Mouse (Mus musculus): ENCODE data around the gene Plekhh1.
"Not testable (repeated sequence)": the region's sequence is repeated elsewhere in the genome, so short reads cannot be mapped to it uniquely, and the experiment has no call there.

The Plekhh1 gene

GRCm38 (mm10) chr12:79027526-79027925 is 1.4 kb upstream of the Plekhh1 start:
- not testable (repeated sequence) for DNase-seq (ENCODE audit: low spot score in 2 of 2)

- DNase-seq (ENCODE audit: low spot score in 2 of 2): no peak
These were observed 5.4 kb downstream of the Plekhh1 start for GRCm38 (mm10) chr12:79034331-79034730.

DNA sequence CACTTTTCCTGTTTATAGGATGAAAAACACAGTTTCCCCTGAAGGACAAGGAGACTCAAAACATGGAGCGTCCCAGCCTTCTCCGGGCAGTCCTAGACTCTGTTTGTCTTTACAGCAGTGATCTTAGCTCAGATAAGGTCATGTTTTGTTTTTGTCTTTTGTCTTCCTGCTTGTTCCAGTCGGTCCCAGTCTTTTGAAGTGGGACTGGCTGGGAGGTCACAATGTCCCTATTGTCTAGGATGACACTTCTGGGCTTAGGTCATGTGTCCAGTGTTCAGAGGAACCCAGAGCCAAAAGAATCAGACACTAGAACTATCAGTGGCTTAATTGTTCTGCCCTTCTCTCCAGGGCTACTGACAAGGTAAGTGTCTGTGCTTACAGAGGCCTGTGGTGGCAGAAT is 6.4 kb downstream of the Plekhh1 start:
- DNase-seq (ENCODE audit: low spot score in 2 of 2): no peak

GRCm38 (mm10) chr12:79039708-79040107 is 10.7 kb downstream of the Plekhh1 start:
- DNase-seq (ENCODE audit: low spot score in 2 of 2): no peak

- DNase-seq (ENCODE audit: low spot score in 2 of 2): no peak
These were observed 11.4 kb downstream of the Plekhh1 start for GRCm38 (mm10) chr12:79040201-79040827.

DNA sequence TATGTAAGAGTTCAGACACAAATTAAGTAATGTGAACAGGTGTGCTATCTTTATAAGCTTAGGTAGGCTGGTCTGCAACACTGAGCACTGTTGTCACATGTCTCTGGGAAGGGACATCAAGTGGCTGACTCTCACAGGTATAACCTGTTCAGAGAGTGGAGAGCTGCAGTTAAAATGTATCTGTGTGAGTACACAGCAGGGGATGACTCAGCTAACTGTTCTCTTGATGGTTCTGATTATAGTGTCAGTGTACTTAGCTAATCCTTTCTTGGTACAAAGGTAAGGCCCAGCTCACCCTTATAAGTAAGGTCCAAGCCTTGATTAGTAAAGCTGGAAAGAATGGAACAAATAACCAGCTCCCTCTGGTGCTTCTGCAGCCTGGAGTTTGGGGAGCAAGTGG is 12.5 kb downstream of the Plekhh1 start:
- no peak for DNase-seq (ENCODE audit: low spot score in 2 of 2)

- DNase-seq (ENCODE audit: low spot score in 2 of 2): peak in 1 of 2 experiments; percentile 30
These were observed 15.7 kb downstream of the Plekhh1 start for GRCm38 (mm10) chr12:79044668-79045067.

DNA sequence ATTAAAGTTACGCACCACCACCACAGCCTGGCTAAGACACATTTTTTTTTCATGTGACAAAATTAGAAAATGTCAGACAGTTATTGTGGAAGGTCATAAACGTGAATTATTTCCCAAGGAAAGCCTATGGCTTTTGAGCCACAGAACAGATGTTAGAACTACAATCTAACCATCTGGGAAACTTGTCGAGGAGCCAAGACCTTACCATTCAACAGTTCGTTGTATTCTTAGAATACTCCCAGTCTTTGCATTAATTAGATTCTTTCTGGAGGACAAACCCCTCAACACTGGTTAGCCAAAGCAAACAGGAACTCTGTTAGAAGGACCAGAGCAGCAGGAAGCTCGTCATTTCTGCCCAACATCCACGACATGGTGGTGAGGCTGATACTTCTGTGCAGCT is 17.2 kb downstream of the Plekhh1 start:
- DNase-seq (ENCODE audit: low spot score in 2 of 2): no peak

DNA sequence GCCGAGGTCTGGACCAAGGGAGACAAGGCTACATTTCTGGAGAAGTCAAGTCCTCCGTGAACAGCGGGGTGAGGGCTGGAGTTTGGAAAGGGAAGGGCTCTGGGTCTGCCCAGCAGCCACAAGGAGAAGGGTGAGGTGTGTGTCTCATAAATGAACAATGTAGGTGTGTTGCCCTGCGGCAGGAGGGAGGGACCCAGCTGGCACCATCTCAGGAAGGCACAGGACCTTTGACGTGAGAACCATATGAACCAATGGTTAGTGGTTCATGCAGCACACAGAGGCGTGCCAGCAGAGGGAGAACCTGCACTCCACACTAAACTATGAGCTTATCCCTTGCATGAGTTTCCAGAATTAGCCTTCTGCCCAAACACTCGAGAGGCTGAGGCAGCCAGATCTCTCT is 18.2 kb downstream of the Plekhh1 start:
- no peak for DNase-seq (ENCODE audit: low spot score in 2 of 2)

DNA sequence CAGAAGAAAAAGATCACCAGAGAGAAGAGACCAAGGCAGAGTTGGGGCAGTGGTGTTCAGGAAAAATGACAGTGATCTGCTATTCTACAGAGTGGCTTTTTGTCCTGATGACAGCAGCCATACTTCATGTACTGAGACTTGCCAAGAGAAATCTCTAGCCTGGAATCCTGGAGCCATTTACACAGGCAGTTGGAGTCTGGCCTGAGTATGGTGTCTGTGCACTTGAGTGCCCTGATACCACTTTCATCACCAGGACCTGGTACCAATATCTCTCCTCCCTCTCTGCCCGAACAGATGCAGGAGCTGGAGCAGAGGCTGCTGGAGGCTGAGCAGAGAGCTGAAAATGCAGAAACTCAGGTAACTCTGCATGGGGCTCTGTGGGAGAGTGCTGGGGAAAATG is 19.9 kb downstream of the Plekhh1 start:
- no peak for DNase-seq (ENCODE audit: low spot score in 2 of 2)

GRCm38 (mm10) chr12:79049807-79050206 is 20.8 kb downstream of the Plekhh1 start:
- no peak for DNase-seq (ENCODE audit: low spot score in 2 of 2)

DNA sequence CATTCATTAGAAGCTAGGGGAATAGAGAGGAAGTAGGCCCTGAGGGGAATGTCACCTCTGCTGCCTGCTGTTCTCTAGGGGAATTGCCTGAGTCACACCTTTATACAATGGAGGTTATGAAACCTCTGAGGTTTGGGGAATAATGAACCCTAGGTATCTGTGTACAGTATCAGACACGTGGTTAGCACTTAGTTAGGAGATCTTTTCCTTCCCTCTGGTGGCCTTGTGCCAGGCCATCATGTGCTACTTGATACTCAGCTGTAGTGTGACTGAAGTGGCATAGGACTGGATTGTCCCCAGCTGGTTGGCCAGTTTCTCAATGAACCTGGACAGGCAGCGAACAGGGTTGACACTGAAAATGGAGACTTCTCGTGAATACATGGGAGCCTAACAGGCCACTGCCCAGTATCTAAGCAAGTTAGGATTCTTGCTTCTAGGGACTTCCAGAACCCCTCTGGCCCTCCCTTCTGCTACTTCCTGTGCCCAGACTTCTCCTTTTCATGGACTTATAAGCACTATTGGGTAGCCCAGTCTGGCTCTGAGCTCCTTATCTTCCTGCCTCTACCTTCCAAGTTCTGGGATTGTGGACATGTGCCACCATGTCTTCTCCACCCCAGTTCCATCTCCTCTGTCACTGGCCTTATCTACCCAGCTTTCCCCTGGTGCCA is 21.7 kb downstream of the Plekhh1 start:
- no peak for DNase-seq (ENCODE audit: low spot score in 2 of 2)

GRCm38 (mm10) chr12:79052073-79052472 is 23.1 kb downstream of the Plekhh1 start:
- DNase-seq (ENCODE audit: low spot score in 2 of 2): no peak

GRCm38 (mm10) chr12:79055276-79055675 is 26.3 kb downstream of the Plekhh1 start:
- no peak for DNase-seq (ENCODE audit: low spot score in 2 of 2)

DNA sequence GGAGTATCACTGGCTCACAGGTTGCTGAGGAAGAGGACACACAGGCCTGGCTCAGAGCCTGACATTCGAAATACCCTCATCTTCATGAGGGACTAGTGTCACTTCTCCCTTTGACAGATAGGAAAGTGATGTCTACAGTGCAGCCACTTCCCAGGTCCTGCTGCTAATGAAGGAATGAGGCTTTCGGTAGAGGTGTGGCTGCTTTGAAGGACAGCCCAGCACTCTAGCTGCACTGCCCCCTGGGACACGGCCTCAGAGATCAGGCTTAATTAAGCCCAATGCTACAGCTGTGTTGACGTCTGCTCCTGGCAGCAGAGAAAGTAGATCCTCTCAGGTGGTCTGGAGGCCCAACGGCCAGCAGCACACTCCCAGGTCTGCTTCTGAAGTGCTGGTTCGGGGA is 30.6 kb downstream of the Plekhh1 start:
- no peak for DNase-seq (ENCODE audit: low spot score in 2 of 2)

GRCm38 (mm10) chr12:79060134-79060533 is 31.2 kb downstream of the Plekhh1 start:
- no peak for DNase-seq (ENCODE audit: low spot score in 2 of 2)

- DNase-seq (ENCODE audit: low spot score in 2 of 2): no peak
These were observed 32.0 kb downstream of the Plekhh1 start for GRCm38 (mm10) chr12:79060766-79061652.

DNA sequence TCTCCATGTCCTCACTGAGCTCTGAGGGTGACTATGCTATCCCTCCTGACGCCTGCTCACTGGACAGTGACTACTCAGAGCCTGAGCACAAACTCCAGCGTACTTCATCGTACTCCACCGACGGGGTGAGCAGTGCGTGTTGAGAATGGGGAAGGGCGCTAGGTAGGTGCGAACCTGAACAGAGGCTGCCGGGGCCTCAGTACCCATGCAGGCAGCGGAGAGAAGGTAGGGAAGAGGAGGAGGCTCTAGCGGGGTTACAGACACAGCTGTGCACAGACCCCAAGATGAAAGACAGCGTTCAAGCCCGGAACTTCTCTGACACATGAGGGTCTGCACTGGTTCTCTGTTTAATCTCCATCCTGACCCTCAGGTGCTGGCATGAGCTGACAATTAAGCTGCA is 35.5 kb downstream of the Plekhh1 start:
- DNase-seq (ENCODE audit: low spot score in 2 of 2): no peak

DNA sequence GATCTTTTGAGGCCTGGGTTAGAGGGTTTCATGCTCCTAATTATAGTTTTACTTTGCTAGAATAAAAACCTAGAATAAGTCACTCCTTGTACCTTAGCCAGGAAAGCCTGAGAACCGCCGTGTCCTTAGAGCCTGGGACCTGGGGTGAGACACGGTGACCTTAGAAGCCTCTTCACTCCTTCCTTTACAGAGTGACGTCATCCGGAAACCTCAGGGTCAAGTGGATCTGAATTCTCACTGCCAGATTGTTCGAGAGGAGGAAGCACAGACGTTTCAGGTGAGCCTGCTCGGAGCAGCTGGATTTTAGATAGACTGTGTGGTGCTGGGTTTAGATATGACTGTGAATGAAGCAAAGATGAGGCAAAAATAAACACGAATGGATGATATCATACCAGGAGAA is 37.5 kb downstream of the Plekhh1 start:
- no peak for DNase-seq (ENCODE audit: low spot score in 2 of 2)

GRCm38 (mm10) chr12:79067526-79067925 is 38.6 kb downstream of the Plekhh1 start:
- no peak for DNase-seq (ENCODE audit: low spot score in 2 of 2)

DNA sequence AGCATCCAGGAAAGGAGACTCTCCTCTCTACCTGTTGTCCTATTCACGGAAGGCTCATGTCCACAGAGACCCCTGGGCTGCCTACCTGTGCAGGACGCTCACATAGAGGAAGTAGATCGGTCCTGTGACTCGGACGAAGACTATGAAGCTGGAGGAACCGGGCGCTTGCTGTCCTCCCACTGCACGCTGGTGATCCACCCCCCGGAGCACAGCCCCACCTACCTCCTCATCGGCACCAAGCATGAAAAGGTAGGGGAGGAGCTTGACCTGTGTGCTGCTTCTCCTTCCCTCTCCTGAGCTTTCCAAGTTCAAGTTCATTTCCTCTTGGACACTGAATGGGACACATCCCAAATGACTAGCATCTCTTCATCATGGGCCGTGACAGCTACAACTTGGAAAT is 39.3 kb downstream of the Plekhh1 start:
- DNase-seq (ENCODE audit: low spot score in 2 of 2): no peak

DNA sequence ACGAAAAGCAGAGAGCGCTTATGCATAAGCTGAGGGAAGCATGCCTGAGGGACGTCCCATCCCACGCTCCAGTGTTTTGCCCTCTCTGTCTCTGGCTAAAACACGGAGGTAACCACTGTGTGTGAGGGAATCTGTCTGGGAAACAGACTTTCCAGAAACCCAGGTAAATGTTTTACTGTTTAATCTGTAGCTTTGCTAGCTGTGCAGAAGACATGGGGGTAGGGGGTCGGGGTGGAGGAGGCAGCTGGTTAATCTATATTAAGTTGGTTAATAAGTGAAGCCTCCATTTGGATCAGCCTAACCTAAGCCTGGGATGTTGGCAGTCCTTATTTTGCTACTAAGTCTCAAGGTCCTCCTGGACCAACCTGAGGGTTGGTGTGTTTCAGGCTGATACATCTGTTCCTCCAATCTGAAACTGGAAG is 40.2 kb downstream of the Plekhh1 start:
- DNase-seq (ENCODE audit: low spot score in 2 of 2): no peak

- DNase-seq (ENCODE audit: low spot score in 2 of 2): no peak
These were observed 41.0 kb downstream of the Plekhh1 start for GRCm38 (mm10) chr12:79069916-79070315.

All from frontal cortex, postnatal 14 days (tissue).